Mouse (Mus musculus) neural tube, embryonic 13.5 days (tissue): ENCODE measurements around the gene BC049352. TPM values are rescaled to one million over a fixed set of nuclear protein-coding genes. Genes with fewer than 3 reads are reported as not detected.

ENCODE experiments used
- ATAC-seq: fragments of 200-750 bp; cut with Nextera tagmentation; 2 replicates; pipeline ENCODE4 v1.8.0; 2017; ENCODE audit warnings: low read depth, mild to moderate bottlenecking, moderate TSS enrichment, moderate library complexity
- H3K27ac ChIP-seq: fragments of 300-500 bp; sonication (generic); replicated peaks from 2 replicates; pipeline ENCODE4 v1.5.1; 2015; ENCODE audit warnings: moderate library complexity, mild to moderate bottlenecking, inconsistent platforms
- H3K27me3 ChIP-seq: fragments of 300-500 bp; sonication (generic); 2 replicates; pipeline ENCODE4 v1.6.1; 2015; ENCODE audit warnings: mild to moderate bottlenecking, inconsistent platforms
- H3K36me3 ChIP-seq: fragments of 300-500 bp; sonication (generic); 2 replicates; pipeline ENCODE4 v1.6.1; 2015; ENCODE audit warnings: mild to moderate bottlenecking, inconsistent platforms
- H3K4me1 ChIP-seq: fragments of 300-500 bp; sonication (generic); replicated peaks from 2 replicates; pipeline ENCODE4 v1.6.1; 2015; ENCODE audit warnings: inconsistent platforms
- H3K4me2 ChIP-seq: fragments of 300-500 bp; sonication (generic); 2 replicates; pipeline ENCODE4 v1.6.1; 2015; ENCODE audit warnings: inconsistent platforms, mild to moderate bottlenecking, moderate library complexity
- H3K4me3 ChIP-seq: fragments of 300-500 bp; sonication (generic); 2 replicates; pipeline ENCODE4 v1.5.1; 2015; ENCODE audit warnings: mild to moderate bottlenecking, inconsistent platforms
- H3K9ac ChIP-seq: fragments of 300-500 bp; sonication (generic); 2 replicates; pipeline ENCODE4 v1.6.1; 2015; ENCODE audit warnings: moderate library complexity, mild to moderate bottlenecking, inconsistent platforms
- H3K9me3 ChIP-seq: fragments of 300-500 bp; sonication (generic); 2 replicates; pipeline ENCODE4 v1.6.1; 2016; ENCODE audit warnings: inconsistent platforms
- WGBS: fragments of 180-500 bp; shearing (Covaris S2); methylation state at CpG from one replicate; pipeline ENCODE4 v1.1.7; 2015; 5-methylcytosine and 5-hydroxymethylcytosine counted together
- polyA plus RNA-seq: library from polyadenylated mRNA; unstranded; fragments of >200 nt; fragmentation: Nextera tagmentation; extraction: Ambion mirVana; gene quantifications from 2 replicates; pipeline ENCODE4 v1.2.1, GENCODE M21; 2015

BC049352 gene
- polyA plus RNA-seq, 1 experiment from 2014 or later: not detected

DNA sequence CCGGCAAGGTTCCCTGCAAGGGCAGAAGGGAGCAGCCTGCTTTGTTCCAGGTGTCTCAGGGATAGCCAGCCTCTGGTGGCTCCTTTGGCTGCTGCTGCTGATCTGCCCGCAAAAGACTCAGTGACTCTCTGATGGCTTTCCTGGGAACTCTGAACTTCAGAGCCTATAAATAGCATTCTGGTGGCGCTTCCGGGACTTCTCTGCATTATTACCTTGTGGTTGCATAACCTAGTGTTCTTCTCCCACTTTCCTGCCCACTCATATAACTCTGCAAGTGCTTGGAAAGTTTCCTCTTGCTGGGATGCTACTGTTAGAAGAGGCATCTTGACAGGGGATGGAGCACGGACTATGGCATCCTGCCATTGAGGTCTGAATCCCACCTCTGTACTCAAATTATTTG is 15.7 kb downstream of the BC049352 start:
- Histone ChIP-seq H3K4me2 (no peak overlapping the region), H3K9ac (no peak overlapping the region), H3K27ac (no peak overlapping the region), H3K4me1 (no peaks in the 10 kb centered on the region), H3K4me3 (no peak overlapping the region), H3K36me3 (no peaks in the 10 kb centered on the region), H3K27me3 (no peaks in the 10 kb centered on the region), H3K9me3 (no peaks in the 10 kb centered on the region)
- ATAC-seq: no peak
- WGBS: 86% methylated on average over 5 of the region's 5 CpGs

GRCm38 (mm10) chr9:45201319-45201947 is 19.6 kb downstream of the BC049352 start:
- H3K4me1 ChIP-seq: no peaks in the 10 kb centered on the region
- H3K4me3 ChIP-seq: no peak overlapping the region
- no peaks in the 10 kb centered on the region for H3K36me3 ChIP-seq
- H3K27ac ChIP-seq: no peak overlapping the region
- ATAC-seq: no peak
- no peak overlapping the region for H3K4me2 ChIP-seq
- H3K27me3 ChIP-seq: no peaks in the 10 kb centered on the region
- WGBS: 89% methylated on average over 5 of the region's 5 CpGs
- no peak overlapping the region for H3K9ac ChIP-seq
- no peaks in the 10 kb centered on the region for H3K9me3 ChIP-seq

- Histone ChIP-seq H3K27me3 (no peaks in the 10 kb centered on the region), H3K36me3 (no peaks in the 10 kb centered on the region), H3K9me3 (no peaks in the 10 kb centered on the region), H3K27ac (no peak overlapping the region), H3K4me1 (no peaks in the 10 kb centered on the region), H3K4me2 (no peak overlapping the region), H3K9ac (no peak overlapping the region), H3K4me3 (no peak overlapping the region)
- no peak for ATAC-seq
- 79% methylated on average over 9 of the region's 9 CpGs for WGBS
These were observed 20.4 kb downstream of the BC049352 start for GRCm38 (mm10) chr9:45202021-45202798.

- Histone ChIP-seq H3K9ac (no peak within 1 kb of the TSS), H3K9me3 (no peaks in the 10 kb centered on the region), H3K27ac (no peak within 1 kb of the TSS), H3K4me1 (no peaks in the 10 kb centered on the region), H3K36me3 (no peaks in the 10 kb centered on the region), H3K27me3 (no peaks in the 10 kb centered on the region), H3K4me3 (no peak within 1 kb of the TSS), H3K4me2 (no peak within 1 kb of the TSS)
- no peak for ATAC-seq
- 83% methylated on average over 8 of the region's 8 CpGs for WGBS
These were observed 22.1 kb downstream of the BC049352 start, which contains the start of gene Tmprss4 for GRCm38 (mm10) chr9:45203797-45204410. Tmprss4 (minus strand) TSS chr9:45204092.

- Histone ChIP-seq H3K4me2 (no peak overlapping the region), H3K27me3 (no peaks in the 10 kb centered on the region), H3K9me3 (no peaks in the 10 kb centered on the region), H3K4me1 (no peaks in the 10 kb centered on the region), H3K9ac (no peak overlapping the region), H3K27ac (no peak overlapping the region), H3K36me3 (no peaks in the 10 kb centered on the region), H3K4me3 (no peak overlapping the region)
- 77% methylated on average over 5 of the region's 5 CpGs for WGBS
- ATAC-seq: no peak
These were observed 23.3 kb downstream of the BC049352 start for GRCm38 (mm10) chr9:45205143-45205542.

GRCm38 (mm10) chr9:45206121-45206520 is 24.3 kb downstream of the BC049352 start:
- no peak overlapping the region for H3K9ac ChIP-seq
- H3K4me2 ChIP-seq: no peak overlapping the region
- no peak for ATAC-seq
- no peaks in the 10 kb centered on the region for H3K9me3 ChIP-seq
- H3K27me3 ChIP-seq: no peaks in the 10 kb centered on the region
- 76% methylated on average over 4 of the region's 4 CpGs for WGBS
- H3K4me3 ChIP-seq: no peak overlapping the region
- no peaks in the 10 kb centered on the region for H3K36me3 ChIP-seq
- H3K27ac ChIP-seq: no peak overlapping the region
- H3K4me1 ChIP-seq: no peaks in the 10 kb centered on the region

- no peaks in the 10 kb centered on the region for H3K36me3 ChIP-seq
- 76% methylated on average over 7 of the region's 7 CpGs for WGBS
These were observed 25.4 kb downstream of the BC049352 start for GRCm38 (mm10) chr9:45207015-45207743.

GRCm38 (mm10) chr9:45212001-45212400 is 30.2 kb downstream of the BC049352 start:
- H3K27me3 ChIP-seq: no peaks in the 10 kb centered on the region
- H3K4me3 ChIP-seq: no peak overlapping the region
- no peaks in the 10 kb centered on the region for H3K4me1 ChIP-seq
- H3K36me3 ChIP-seq: no peaks in the 10 kb centered on the region
- H3K4me2 ChIP-seq: no peak overlapping the region
- no peak overlapping the region for H3K9ac ChIP-seq
- no peak for ATAC-seq
- no peak overlapping the region for H3K27ac ChIP-seq
- 78% methylated on average over 6 of the region's 6 CpGs for WGBS
- H3K9me3 ChIP-seq: no peaks in the 10 kb centered on the region

More at GRCm38 (mm10) chr9:45207015-45207743, 25.4 kb downstream of the BC049352 start:
- Histone ChIP-seq H3K9ac (no peak overlapping the region), H3K4me3 (no peak overlapping the region), H3K27ac (no peak overlapping the region), H3K4me1 (no peaks in the 10 kb centered on the region), H3K9me3 (no peaks in the 10 kb centered on the region), H3K27me3 (no peaks in the 10 kb centered on the region), H3K4me2 (no peak overlapping the region)
- no peak for ATAC-seq

DNA sequence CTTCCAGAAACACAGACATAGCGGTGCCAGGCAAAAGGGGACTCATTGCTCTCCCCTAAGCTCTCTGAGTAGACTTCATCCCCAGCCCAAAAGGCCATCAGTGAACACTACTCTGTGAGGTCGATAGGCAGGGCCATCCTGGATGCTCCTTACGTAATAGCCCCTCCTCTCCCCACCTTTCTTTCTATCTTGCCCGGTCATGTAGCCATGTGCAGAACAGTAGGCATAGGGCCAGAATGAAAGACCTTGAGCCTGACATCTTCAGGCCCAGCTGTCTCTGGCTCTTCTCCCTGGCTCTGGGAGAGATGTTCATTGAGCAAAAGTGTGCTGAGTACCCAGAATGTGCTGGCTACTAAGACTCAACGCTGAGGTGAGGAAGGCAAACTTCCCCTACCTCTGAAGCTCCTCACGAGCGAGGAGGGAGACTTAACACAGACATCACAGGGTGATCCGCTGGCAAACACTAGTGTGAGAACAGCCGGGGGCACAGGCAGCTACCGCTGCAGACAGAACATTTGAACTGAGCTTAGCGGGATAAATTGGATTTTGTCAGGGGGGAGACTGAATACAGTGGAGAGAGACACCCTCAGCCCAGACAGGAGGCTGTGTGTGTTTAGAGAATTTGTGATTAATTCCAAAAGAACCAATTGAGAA is 33.8 kb downstream of the BC049352 start:
- WGBS: 71% methylated on average over 11 of the region's 11 CpGs
- Histone ChIP-seq H3K27ac (no peak overlapping the region), H3K9ac (no peak overlapping the region), H3K27me3 (no peaks in the 10 kb centered on the region), H3K4me1 (no peaks in the 10 kb centered on the region), H3K36me3 (no peaks in the 10 kb centered on the region), H3K9me3 (no peaks in the 10 kb centered on the region), H3K4me2 (no peak overlapping the region), H3K4me3 (no peak overlapping the region)
- ATAC-seq: no peak

- Histone ChIP-seq H3K4me2 (no peak overlapping the region), H3K27me3 (no peaks in the 10 kb centered on the region), H3K36me3 (no peaks in the 10 kb centered on the region), H3K4me1 (no peaks in the 10 kb centered on the region), H3K4me3 (no peak overlapping the region), H3K9ac (no peak overlapping the region), H3K9me3 (no peaks in the 10 kb centered on the region), H3K27ac (no peak overlapping the region)
- no peak for ATAC-seq
- 80% methylated on average over 3 of the region's 3 CpGs for WGBS
These were observed 37.8 kb downstream of the BC049352 start for GRCm38 (mm10) chr9:45219644-45220043.

- H3K27me3 ChIP-seq: no peaks in the 10 kb centered on the region
- no peaks in the 10 kb centered on the region for H3K36me3 ChIP-seq
- no peak overlapping the region for H3K27ac ChIP-seq
- H3K9me3 ChIP-seq: no peaks in the 10 kb centered on the region
- peak; percentile 32; the same call in 1 of the 2 replicates for ATAC-seq
- H3K4me2 ChIP-seq: no peak overlapping the region
- no peaks in the 10 kb centered on the region for H3K4me1 ChIP-seq
- no peak overlapping the region for H3K4me3 ChIP-seq
- H3K9ac ChIP-seq: no peak overlapping the region
- WGBS: 18% methylated on average over 6 of the region's 6 CpGs
These were observed 39.8 kb downstream of the BC049352 start for GRCm38 (mm10) chr9:45221567-45221966.
